Mouse (Mus musculus) testis, adult 2 months (tissue): ENCODE results near the gene Atp1a1.

Experiments used
- CTCF ChIP-seq: fragments of 200-500 bp; IDR thresholded peaks from 2 replicates; pipeline ENCODE4 v1.5.1; 2012; ENCODE audit warnings: low read depth, mild to moderate bottlenecking, inconsistent platforms, low read length, moderate library complexity; ENCODE audit not compliant: control insufficient read depth, insufficient read depth, insufficient replicate concordance
- POLR2A ChIP-seq: fragments of 200-500 bp; IDR thresholded peaks from 2 replicates; pipeline ENCODE4 v1.6.1; 2012; ENCODE audit warnings: low read depth, mild to moderate bottlenecking, inconsistent platforms, low read length, moderate library complexity; ENCODE audit not compliant: control insufficient read depth

- TF ChIP-seq POLR2A (no peak), CTCF (no peak)
Observed at GRCm38 (mm10) chr3:101578072-101578471, 26.4 kb downstream of the Atp1a1 start.
